Mouse (Mus musculus) liver, embryonic 12.5 days (tissue): ENCODE measurements around the gene Ecd. TPM values are rescaled to one million over a fixed set of nuclear protein-coding genes. Genes with fewer than 3 reads are reported as not detected.

Source experiments
- ATAC-seq: fragments of 200-750 bp; cut with Nextera tagmentation; 2 replicates; pipeline ENCODE4 v1.8.0; 2017; ENCODE audit warnings: moderate number of reproducible peaks, mild to moderate bottlenecking, moderate library complexity
- H3K27ac ChIP-seq: fragments of 300-500 bp; sonication (generic); 2 replicates; pipeline ENCODE4 v1.5.1; 2016; ENCODE audit warnings: mild to moderate bottlenecking
- H3K27me3 ChIP-seq: fragments of 300-500 bp; sonication (generic); replicated peaks from 2 replicates; pipeline ENCODE4 v1.6.1; 2016; ENCODE audit warnings: mild to moderate bottlenecking, moderate library complexity
- H3K36me3 ChIP-seq: fragments of 300-500 bp; sonication (generic); 2 replicates; pipeline ENCODE4 v1.6.1; 2016; ENCODE audit warnings: mild to moderate bottlenecking, moderate library complexity
- H3K4me1 ChIP-seq: fragments of 300-500 bp; sonication (generic); 2 replicates; pipeline ENCODE4 v1.6.1; 2016
- H3K4me2 ChIP-seq: fragments of 300-500 bp; sonication (generic); 2 replicates; pipeline ENCODE4 v1.6.1; 2016; ENCODE audit warnings: mild to moderate bottlenecking, moderate library complexity
- H3K4me3 ChIP-seq: fragments of 300-500 bp; sonication (generic); 2 replicates; pipeline ENCODE4 v1.5.1; 2016; ENCODE audit warnings: mild to moderate bottlenecking, moderate library complexity
- H3K9ac ChIP-seq: fragments of 300-500 bp; sonication (generic); 2 replicates; pipeline ENCODE4 v1.6.1; 2016; ENCODE audit warnings: mild to moderate bottlenecking, moderate library complexity
- H3K9me3 ChIP-seq: fragments of 300-500 bp; sonication (generic); replicated peaks from 2 replicates; pipeline ENCODE4 v1.6.1; 2016; ENCODE audit warnings: mild to moderate bottlenecking, moderate library complexity
- WGBS: fragments of 180-500 bp; shearing (Covaris S2); methylation state at CpG from one replicate; pipeline ENCODE4 v1.1.7; 2016; ENCODE audit not compliant: insufficient replicate concordance; 5-methylcytosine and 5-hydroxymethylcytosine counted together
- polyA plus RNA-seq: library from polyadenylated mRNA; unstranded; fragments of >200 nt; fragmentation: Nextera tagmentation; extraction: Ambion mirVana; gene quantifications from 2 replicates; pipeline ENCODE4 v1.2.1, GENCODE M21; 2016

Ecd gene
- 49.2 and 49.5 TPM in 2 replicates for polyA plus RNA-seq

- Histone ChIP-seq H3K27ac (peak within 1 kb of the TSS; percentile 92), H3K4me3 (peak within 1 kb of the TSS; percentile 84), H3K4me1 (peaks cover 29% of the 10 kb centered on the region), H3K9me3 (no peaks in the 10 kb centered on the region), H3K36me3 (peaks cover 42% of the 10 kb centered on the region), H3K27me3 (no peaks in the 10 kb centered on the region), H3K9ac (peak within 1 kb of the TSS; percentile 91), H3K4me2 (peak within 1 kb of the TSS; percentile 80)
- ATAC-seq = peak; percentile 98
- under 1% methylated on average over 33 of the region's 42 CpGs for WGBS
Measured at GRCm38 (mm10) chr14:20347991-20348541, at the start of gene Ecd, which contains the start of gene Fam149b. Gene Ecd, minus strand, starts transcription at chr14:20348121. Gene Fam149b, plus strand, starts transcription at chr14:20348162.

GRCm38 (mm10) chr14:20397220-20397619, 49.3 kb upstream of the Ecd start:
- Histone ChIP-seq H3K9ac (no peak overlapping the region), H3K4me2 (no peak overlapping the region), H3K9me3 (no peaks in the 10 kb centered on the region), H3K27ac (no peak overlapping the region), H3K4me1 (peaks cover 18% of the 10 kb centered on the region), H3K4me3 (no peak overlapping the region), H3K27me3 (no peaks in the 10 kb centered on the region), H3K36me3 (no peaks in the 10 kb centered on the region)
- 75% methylated on average over 9 of the region's 9 CpGs for WGBS
- ATAC-seq = no peak

- peak; percentile 97 for ATAC-seq
- no peaks in the 10 kb centered on the region for H3K27me3 ChIP-seq
- 2% methylated on average over 68 of the region's 68 CpGs for WGBS
Measured at GRCm38 (mm10) chr14:20393205-20393913, 45.4 kb upstream of the Ecd start, which contains the start of gene Mrps16. Gene Mrps16, minus strand, starts transcription at chr14:20393634.

GRCm38 (mm10) chr14:20392326-20392725, 44.4 kb upstream of the Ecd start:
- WGBS = 49% methylated on average over 4 of the region's 4 CpGs
- H3K27me3 ChIP-seq = no peaks in the 10 kb centered on the region
- peaks cover 44% of the 10 kb centered on the region for H3K4me1 ChIP-seq
- H3K9ac ChIP-seq = peak overlapping the region; percentile 55
- H3K4me3 ChIP-seq = peak overlapping the region; percentile 78
- peaks cover 30% of the 10 kb centered on the region for H3K36me3 ChIP-seq
- H3K4me2 ChIP-seq = peak overlapping the region; percentile 82
- peak overlapping the region; percentile 64 for H3K27ac ChIP-seq
- ATAC-seq = no peak
- no peaks in the 10 kb centered on the region for H3K9me3 ChIP-seq

More at GRCm38 (mm10) chr14:20393205-20393913, 45.4 kb upstream of the Ecd start, which contains the start of gene Mrps16:
- Histone ChIP-seq H3K9me3 (no peaks in the 10 kb centered on the region), H3K4me2 (peak within 1 kb of the TSS; percentile 82), H3K4me3 (peak within 1 kb of the TSS; percentile 78), H3K4me1 (peaks cover 37% of the 10 kb centered on the region), H3K27ac (peak within 1 kb of the TSS; percentile 86), H3K9ac (peak within 1 kb of the TSS; percentile 90), H3K36me3 (peaks cover 26% of the 10 kb centered on the region)

GRCm38 (mm10) chr14:20389446-20390079, 41.6 kb upstream of the Ecd start:
- 78% methylated on average over 8 of the region's 8 CpGs for WGBS
- H3K4me3 ChIP-seq = peak overlapping the region; percentile 89
- peak overlapping the region; percentile 80 for H3K4me2 ChIP-seq
- peaks cover 58% of the 10 kb centered on the region for H3K36me3 ChIP-seq
- no peaks in the 10 kb centered on the region for H3K27me3 ChIP-seq
- H3K27ac ChIP-seq = peak overlapping the region; percentile 87
- H3K9me3 ChIP-seq = no peaks in the 10 kb centered on the region
- ATAC-seq = no peak
- peak overlapping the region; percentile 94 for H3K9ac ChIP-seq
- H3K4me1 ChIP-seq = peaks cover 65% of the 10 kb centered on the region

- Histone ChIP-seq H3K4me1 (peaks cover 57% of the 10 kb centered on the region), H3K36me3 (peaks cover 67% of the 10 kb centered on the region), H3K27me3 (no peaks in the 10 kb centered on the region), H3K9me3 (no peaks in the 10 kb centered on the region), H3K27ac (peak within 1 kb of the TSS; percentile 87), H3K4me2 (peak within 1 kb of the TSS; percentile 80), H3K9ac (peak within 1 kb of the TSS; percentile 94), H3K4me3 (peak within 1 kb of the TSS; percentile 89)
- peak; percentile 67 for ATAC-seq
- under 1% methylated on average over 59 of the region's 59 CpGs for WGBS
Measured at GRCm38 (mm10) chr14:20388441-20389129, 40.7 kb upstream of the Ecd start, which contains the start of gene Dnajc9. Gene Dnajc9, minus strand, starts transcription at chr14:20388910.

GRCm38 (mm10) chr14:20379753-20380430, 32.0 kb upstream of the Ecd start:
- ATAC-seq = no peak
- H3K9me3 ChIP-seq = no peaks in the 10 kb centered on the region
- no peak overlapping the region for H3K4me2 ChIP-seq
- WGBS = 74% methylated on average over 9 of the region's 9 CpGs
- H3K27ac ChIP-seq = no peak overlapping the region
- no peak overlapping the region for H3K9ac ChIP-seq
- peaks cover 76% of the 10 kb centered on the region for H3K36me3 ChIP-seq
- H3K4me1 ChIP-seq = peaks cover 14% of the 10 kb centered on the region
- no peaks in the 10 kb centered on the region for H3K27me3 ChIP-seq
- no peak overlapping the region for H3K4me3 ChIP-seq

- H3K36me3 ChIP-seq = peaks cover 73% of the 10 kb centered on the region
- no peaks in the 10 kb centered on the region for H3K27me3 ChIP-seq
- no peak overlapping the region for H3K9ac ChIP-seq
- no peak overlapping the region for H3K4me2 ChIP-seq
- no peak overlapping the region for H3K27ac ChIP-seq
- no peaks in the 10 kb centered on the region for H3K9me3 ChIP-seq
- no peak for ATAC-seq
- WGBS = 74% methylated on average over 5 of the region's 5 CpGs
- H3K4me3 ChIP-seq = no peak overlapping the region
- H3K4me1 ChIP-seq = peaks cover 14% of the 10 kb centered on the region
Measured at GRCm38 (mm10) chr14:20379087-20379640, 31.2 kb upstream of the Ecd start.

GRCm38 (mm10) chr14:20378313-20379061, 30.6 kb upstream of the Ecd start:
- Histone ChIP-seq H3K4me1 (peaks cover 14% of the 10 kb centered on the region), H3K36me3 (peaks cover 71% of the 10 kb centered on the region), H3K4me2 (no peak overlapping the region), H3K9ac (no peak overlapping the region), H3K9me3 (no peaks in the 10 kb centered on the region), H3K27ac (no peak overlapping the region; the same call in 1 of the 2 replicates), H3K27me3 (no peaks in the 10 kb centered on the region), H3K4me3 (no peak overlapping the region)
- peak; percentile 74 for ATAC-seq
- 33% methylated on average over 13 of the region's 13 CpGs for WGBS

- Histone ChIP-seq H3K9ac (no peak overlapping the region), H3K27ac (no peak overlapping the region), H3K9me3 (no peaks in the 10 kb centered on the region), H3K36me3 (peaks cover 62% of the 10 kb centered on the region), H3K4me1 (peaks cover 14% of the 10 kb centered on the region), H3K4me3 (no peak overlapping the region), H3K27me3 (no peaks in the 10 kb centered on the region), H3K4me2 (no peak overlapping the region)
- WGBS = 59% methylated on average over 4 of the region's 4 CpGs
- peak; percentile 45 for ATAC-seq
Measured at GRCm38 (mm10) chr14:20377112-20377521, 29.2 kb upstream of the Ecd start.
